Mouse (Mus musculus) MEL (cell line): Measurements from ENCODE around the gene Pigb. TPM values are rescaled to one million over a fixed set of nuclear protein-coding genes. Genes with fewer than 3 reads are reported as not detected.
A peak's percentile ranks its signal among the peaks of the same experiment; 100 is the strongest.

Experiments
- DNase-seq: peaks from one replicate; pipeline ENCODE4 v3.0.0; 2011; ENCODE audit warnings: low read depth, low spot score
- H3K27ac ChIP-seq: 2 replicates; pipeline ENCODE4 v1.5.1; 2012; ENCODE audit warnings: low read depth, mild to moderate bottlenecking, control low read depth, low read length, moderate library complexity; ENCODE audit not compliant: control insufficient read depth
- H3K27me3 ChIP-seq, 2 experiments: fragments of 150-350 bp in 1 of 2; sonication (generic) in 1 of 2; 2 replicates each; pipeline ENCODE4 v1.6.1; 2012; ENCODE audit warnings: low read length in 2 of 2, mild to moderate bottlenecking in 2 of 2, improper control_type of control experiment in 1 of 2, moderate library complexity in 1 of 2; ENCODE audit not compliant: insufficient read depth in 2 of 2, control insufficient read depth in 1 of 2
- H3K36me3 ChIP-seq, 2 experiments: 2 replicates each; pipeline ENCODE4 v1.6.1; 2012 to 2014; ENCODE audit warnings: low read length in 2 of 2, improper control_type of control experiment in 1 of 2, inconsistent platforms in 1 of 2, mild to moderate bottlenecking in 1 of 2; ENCODE audit not compliant: insufficient read depth in 2 of 2, control insufficient read depth in 1 of 2
- H3K4me1 ChIP-seq, 2 experiments: fragments of 150-350 bp in 1 of 2; sonication (generic) in 1 of 2; 2 replicates each; pipeline ENCODE4 v1.6.1; 2012; ENCODE audit warnings: low read length in 2 of 2, improper control_type of control experiment in 1 of 2, mild to moderate bottlenecking in 1 of 2; ENCODE audit not compliant: insufficient read depth in 2 of 2, control insufficient read depth in 1 of 2
- H3K4me3 ChIP-seq, 2 experiments: fragments of 150-350 bp in 1 of 2; sonication (generic) in 1 of 2; 2 replicates each; pipeline ENCODE4 v1.5.1; 2012; ENCODE audit warnings: low read depth in 2 of 2, low read length in 2 of 2, mild to moderate bottlenecking in 2 of 2, moderate library complexity in 2 of 2, control low read depth in 1 of 2, improper control_type of control experiment in 1 of 2; ENCODE audit not compliant: control insufficient read depth in 1 of 2, insufficient read depth in 1 of 2
- H3K79me2 ChIP-seq: 2 replicates; pipeline ENCODE4 v1.6.1; 2012; ENCODE audit warnings: mild to moderate bottlenecking, low read length, moderate library complexity; ENCODE audit not compliant: control insufficient read depth, poor library complexity, insufficient read depth
- H3K9ac ChIP-seq: 2 replicates; pipeline ENCODE4 v1.6.1; 2012; ENCODE audit warnings: low read depth, mild to moderate bottlenecking, control low read depth, low read length, moderate library complexity; ENCODE audit not compliant: control insufficient read depth, poor library complexity, severe bottlenecking
- H3K9me3 ChIP-seq: fragments of 150-350 bp; sonication (generic); replicated peaks from 2 replicates; pipeline ENCODE4 v1.6.1; 2012; ENCODE audit warnings: mild to moderate bottlenecking, low read length, improper control_type of control experiment, moderate library complexity; ENCODE audit not compliant: insufficient read depth
- E2F4 ChIP-seq: IDR thresholded peaks from 2 replicates; pipeline ENCODE4 v1.6.1; 2011; ENCODE audit warnings: low read depth, low read length, improper control_type of control experiment, borderline replicate concordance
- EP300 ChIP-seq, 2 experiments: IDR thresholded peaks; 2 replicates each; pipeline ENCODE4 v1.6.1; 2011; ENCODE audit warnings: improper control_type of control experiment in 2 of 2, low read length in 2 of 2, low read depth in 1 of 2, mild to moderate bottlenecking in 1 of 2
- GATA1 ChIP-seq: IDR thresholded peaks from 2 replicates; pipeline ENCODE4 v1.6.1; 2011; ENCODE audit warnings: low read depth, low read length, improper control_type of control experiment
- HCFC1 ChIP-seq: IDR thresholded peaks from 2 replicates; pipeline ENCODE4 v1.6.1; 2012; ENCODE audit warnings: low read depth, mild to moderate bottlenecking, inconsistent platforms, low read length, improper control_type of control experiment, moderate library complexity
- MAFK ChIP-seq: IDR thresholded peaks from 2 replicates; pipeline ENCODE4 v1.6.1; 2011; ENCODE audit warnings: low read depth, mild to moderate bottlenecking, low read length, improper control_type of control experiment, borderline replicate concordance
- MAZ ChIP-seq: IDR thresholded peaks from 2 replicates; pipeline ENCODE4 v1.6.1; 2012; ENCODE audit warnings: low read depth, mild to moderate bottlenecking, inconsistent platforms, low read length, improper control_type of control experiment
- MYB ChIP-seq: IDR thresholded peaks from 2 replicates; pipeline ENCODE4 v1.6.1; 2011; ENCODE audit warnings: mild to moderate bottlenecking, low read depth, low read length, improper control_type of control experiment
- MYC ChIP-seq: IDR thresholded peaks from 2 replicates; pipeline ENCODE4 v1.6.1; 2011; ENCODE audit warnings: low read depth, mild to moderate bottlenecking, low read length, improper control_type of control experiment, moderate library complexity
- NRF1 ChIP-seq: IDR thresholded peaks from 2 replicates; pipeline ENCODE4 v1.6.1; 2014; ENCODE audit warnings: low read depth, mild to moderate bottlenecking, inconsistent platforms, low read length, improper control_type of control experiment, moderate library complexity; ENCODE audit not compliant: poor library complexity, insufficient read depth, severe bottlenecking
- POLR2AphosphoS5 ChIP-seq: IDR thresholded peaks from 2 replicates; pipeline ENCODE4 v1.6.1; 2012; ENCODE audit warnings: low read depth, borderline replicate concordance, mild to moderate bottlenecking, inconsistent platforms, low read length, moderate library complexity, mixed read lengths
- RAD21 ChIP-seq: IDR thresholded peaks from 2 replicates; pipeline ENCODE4 v1.6.1; 2011; ENCODE audit warnings: mild to moderate bottlenecking, low read depth, low read length, improper control_type of control experiment
- RCOR1 ChIP-seq: IDR thresholded peaks from 2 replicates; pipeline ENCODE4 v1.6.1; 2012; ENCODE audit warnings: low read depth, mild to moderate bottlenecking, inconsistent platforms, low read length, improper control_type of control experiment
- SMC3 ChIP-seq: IDR thresholded peaks from 2 replicates; pipeline ENCODE4 v1.6.1; 2011; ENCODE audit warnings: low read depth, low read length, improper control_type of control experiment
- UBTF ChIP-seq: IDR thresholded peaks from 2 replicates; pipeline ENCODE4 v1.6.1; 2012; ENCODE audit warnings: low read depth, mild to moderate bottlenecking, inconsistent platforms, low read length, improper control_type of control experiment, moderate library complexity, borderline replicate concordance; ENCODE audit not compliant: insufficient read depth
- USF2 ChIP-seq, 2 experiments: IDR thresholded peaks; 2 replicates each; pipeline ENCODE4 v1.6.1; 2011 to 2012; ENCODE audit warnings: improper control_type of control experiment in 2 of 2, low read length in 2 of 2, borderline replicate concordance in 1 of 2, inconsistent platforms in 1 of 2, low read depth in 1 of 2, mild to moderate bottlenecking in 1 of 2; ENCODE audit not compliant: insufficient read depth in 1 of 2
- ZNF384 ChIP-seq: IDR thresholded peaks from 2 replicates; pipeline ENCODE4 v1.6.1; 2012; ENCODE audit warnings: low read depth, mild to moderate bottlenecking, inconsistent platforms, low read length, improper control_type of control experiment
- polyA plus RNA-seq, 2 experiments: library from polyadenylated mRNA; stranded (reverse) in 1 of 2; unstranded in 1 of 2; fragments of >175 nt in 1 of 2; fragments of >200 nt in 1 of 2; gene quantifications; 2 replicates each; pipeline versions ENCODE4 v1.2.1 to v1.2.4; 2012; ENCODE audit warnings: low replicate concordance in 2 of 2, low read depth in 1 of 2; ENCODE audit not compliant: insufficient read length in 2 of 2, insufficient read depth in 1 of 2, missing spikeins in 1 of 2
- total RNA-seq: library from RNA; depleted of rRNA; stranded (reverse); fragments of 300-350 nt; gene quantifications from 2 replicates; pipeline ENCODE4 v1.2.3, GENCODE M21; 2012

The Pigb gene
- total and polyA plus RNA-seq, 3 experiments: 3.7 to 12.0 TPM; not detected in 1

DNA sequence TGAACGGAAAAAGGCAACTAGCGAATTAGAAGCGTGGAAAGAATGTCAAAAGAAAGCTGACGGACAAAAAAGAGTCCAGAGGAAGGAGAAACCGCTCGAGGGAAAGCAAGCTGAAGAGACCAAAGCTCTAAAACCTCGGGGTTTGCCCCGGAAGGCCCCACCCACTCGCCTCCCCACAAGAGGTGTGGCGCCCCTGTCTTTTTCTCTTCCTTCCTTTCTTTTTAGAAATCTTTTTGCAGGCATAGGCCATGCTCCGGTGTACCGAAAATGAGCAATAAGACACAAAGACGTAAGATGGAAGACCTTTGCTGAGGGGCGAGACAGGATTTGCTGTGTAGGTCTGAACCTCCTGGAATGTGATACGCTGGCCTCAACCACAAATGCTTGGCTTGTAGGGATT, 78.2 kb downstream of the Pigb start (continued):
- TF ChIP-seq MYB: no peak
- no peak for TF ChIP-seq USF2 (IDR thresholded peaks at IDR 0.05; ENCODE audit: borderline replicate concordance in 1 of 2, insufficient read depth in 1 of 2, low read depth in 1 of 2, low read length in 2 of 2)
- no peak for TF ChIP-seq MAZ
- TF ChIP-seq UBTF: no peak
- TF ChIP-seq RCOR1: no peak
- no peak for TF ChIP-seq RAD21
- TF ChIP-seq EP300 (IDR thresholded peaks at IDR 0.05; ENCODE audit: low read depth in 1 of 2, low read length in 2 of 2): no peak
- no peak for TF ChIP-seq ZNF384
- no peak for TF ChIP-seq POLR2AphosphoS5
- peak; percentile 60; the same call in 1 of the 2 replicates for TF ChIP-seq HCFC1
- TF ChIP-seq GATA1: no peak

DNA sequence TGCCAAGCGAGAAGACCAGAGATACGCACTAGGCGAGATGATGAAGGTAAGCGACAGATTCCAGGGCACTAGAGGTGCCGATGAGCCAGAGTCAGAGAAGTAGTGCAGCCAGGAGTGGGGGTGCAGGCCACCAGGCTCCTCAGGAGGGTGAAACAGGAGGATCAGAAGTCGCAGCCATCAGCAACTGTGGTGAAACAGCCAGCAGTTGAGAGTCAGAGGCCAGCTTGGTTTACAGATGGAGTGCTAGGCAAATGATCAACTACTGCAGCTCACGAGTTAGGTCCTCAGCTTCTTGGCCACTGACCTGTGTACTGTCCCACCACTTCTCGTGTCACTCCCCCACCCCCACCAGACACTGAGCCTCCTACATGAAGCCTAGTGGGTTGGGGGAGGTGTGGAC, 78.8 kb downstream of the Pigb start:
- no peaks in the 10 kb centered on the region for H3K9me3 ChIP-seq
- DNase-seq: no peak
- no peaks in the 10 kb centered on the region for H3K27me3 ChIP-seq
- peaks cover 0 to 4% of the 10 kb centered on the region in 2 experiments; a peak in 2 of 4 replicates for H3K36me3 ChIP-seq
- H3K4me1 ChIP-seq: peaks cover 2 to 11% of the 10 kb centered on the region in 2 experiments; a peak in 3 of 4 replicates
- TF ChIP-seq NRF1 (no peak), MAFK (no peak), SMC3 (no peak), E2F4 (no peak), HCFC1 (no peak), MYC (no peak)
- TF ChIP-seq, all 39 proteins: peak for 0
- Histone ChIP-seq H3K9ac (peak overlapping the region; percentile 75), H3K4me3 (peak overlapping the region; percentile 77 to 90), H3K79me2 (no peaks in the 10 kb centered on the region; the same call in 1 of the 2 replicates), H3K27ac (peak overlapping the region; percentile 56)
